In the genomic region with DNA sequence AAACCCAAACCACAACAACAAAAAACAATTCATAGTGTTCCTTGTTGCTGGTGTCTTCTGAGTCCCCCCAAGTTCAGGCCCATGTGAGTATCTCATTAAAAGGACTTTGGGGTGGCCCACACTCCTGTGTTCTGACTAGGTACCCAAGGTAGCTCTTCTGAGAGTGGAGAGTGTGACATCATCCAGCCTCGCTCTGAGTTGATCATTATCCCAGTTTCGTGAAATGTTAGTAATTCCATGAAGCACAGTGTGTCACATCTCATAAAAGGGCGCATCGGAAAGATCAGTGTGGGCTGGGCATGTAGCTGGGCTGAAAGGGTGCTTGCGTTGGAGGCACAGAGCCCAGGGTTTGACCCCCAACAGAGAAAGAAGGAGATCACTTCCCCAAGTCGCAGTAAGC, we compare ENCODE assay signal across 24 mouse cellular contexts. TPM values are rescaled to one million over a fixed set of nuclear protein-coding genes. Genes with fewer than 3 reads are reported as not detected.
DNase-seq lines count a peak whose midpoint lies in the region; ATAC-seq and TF ChIP-seq lines count a peak whose summit lies in the region.
"Had no signal": no experiment of that assay in that cellular context is flagged by ENCODE, and none has a peak within 500 bp of the region (broad histone marks: within the 10 kb centered on the region; RNA-seq: fewer than 3 reads in every experiment).

No protein-coding gene starts in this region.

- peak overlapping the region; percentile 84 for H3K27ac ChIP-seq in layer of hippocampus, adult 2 months
- H3K27ac ChIP-seq in liver, adult 2 months (replicated peaks; ENCODE audit: insufficient read depth, low read depth, low read length): peak overlapping the region; percentile 80
- H3K27ac ChIP-seq in liver, embryonic 12.5 days: no peak overlapping the region
- H3K27ac ChIP-seq in cortical plate, adult 2 months (ENCODE audit: insufficient read depth, low read length): peak overlapping the region; percentile 32; the same call in 1 of the 2 replicates
- H3K27ac ChIP-seq: embryonic facial prominence, embryonic 10.5 days; embryonic facial prominence, embryonic 12.5 days; forebrain, embryonic 13.5 days; forebrain, embryonic 15.5 days had no signal

- peak; percentile 66 for TF ChIP-seq POLR2A in liver, adult 2 months (IDR thresholded peaks at IDR 0.05; ENCODE audit: extremely low read depth, insufficient read depth, low read length)
- TF ChIP-seq POLR2A in cortical plate, adult 2 months (IDR thresholded peaks at IDR 0.05; ENCODE audit: extremely low read depth, insufficient read depth, low read length): no peak

- peak overlapping the region; percentile 81 for H3K9ac ChIP-seq in liver, adult 2 months (ENCODE audit: low read depth, low read length)
- no peak overlapping the region for H3K9ac ChIP-seq in liver, embryonic 12.5 days
- H3K9ac ChIP-seq: embryonic facial prominence, embryonic 12.5 days; forebrain, embryonic 13.5 days; forebrain, embryonic 15.5 days; forebrain, postnatal 0 days had no signal

- H3K36me3 ChIP-seq in liver, adult 2 months (ENCODE audit: control insufficient read depth, insufficient read depth, low read length): no peaks in the 10 kb centered on the region
- no peaks in the 10 kb centered on the region for H3K36me3 ChIP-seq in liver, embryonic 12.5 days
- H3K36me3 ChIP-seq: embryonic facial prominence, embryonic 12.5 days; forebrain, embryonic 15.5 days had no signal

- no peak overlapping the region for H3K4me3 ChIP-seq in layer of hippocampus, adult 2 months
- H3K4me3 ChIP-seq in liver, adult 2 months (ENCODE audit: insufficient read depth, low read depth, low read length): peak overlapping the region; percentile 43
- no peak overlapping the region for H3K4me3 ChIP-seq in liver, embryonic 12.5 days
- no peak overlapping the region for H3K4me3 ChIP-seq in cortical plate, adult 2 months (ENCODE audit: insufficient read depth, low read length)
- H3K4me3 ChIP-seq: embryonic facial prominence, embryonic 10.5 days; embryonic facial prominence, embryonic 12.5 days; forebrain, embryonic 13.5 days; forebrain, embryonic 15.5 days had no signal

- no peak for DNase-seq in layer of hippocampus, adult 2 months (ENCODE audit: low spot score in 2 of 2)
- no peak for DNase-seq in layer of hippocampus, postnatal 10 days (ENCODE audit: low spot score in 2 of 2)
- DNase-seq in liver, adult 2 months (ENCODE audit: extremely low read depth, low read depth, low spot score): peak; percentile 93
- DNase-seq in brain, adult 2 months (ENCODE audit: low read depth, low spot score): peak; percentile 48
- no peak for DNase-seq in frontal cortex, postnatal 10 days (ENCODE audit: low spot score in 2 of 2)
- DNase-seq: adrenal gland, adult 8-10 months; adrenal gland, postnatal 14 days; adrenal gland, postnatal 36 days; cerebellum, adult 11 months; cerebellum, adult 18-20 months; cerebellum, adult 8-10 months; cerebellum, adult 9-11 months; cerebellum, postnatal 14 days; cerebellum, postnatal 36 days; forebrain, postnatal 0 days had no signal

- WGBS in liver, adult 2 months: 19% methylated on average over 6 of the region's 6 CpGs
- WGBS in liver, embryonic 12.5 days (ENCODE audit: insufficient replicate concordance): 70% methylated on average over 6 of the region's 6 CpGs

- H3K9me3 ChIP-seq in liver, embryonic 12.5 days (replicated peaks): no peaks in the 10 kb centered on the region
- H3K9me3 ChIP-seq: embryonic facial prominence, embryonic 10.5 days; embryonic facial prominence, embryonic 12.5 days; forebrain, embryonic 13.5 days; forebrain, embryonic 15.5 days had no signal

- peaks cover 48% of the 10 kb centered on the region for H3K4me1 ChIP-seq in liver, adult 2 months (ENCODE audit: control insufficient read depth, insufficient read depth, low read length)
- peaks cover 61% of the 10 kb centered on the region for H3K4me1 ChIP-seq in liver, embryonic 12.5 days
- peaks cover 10% of the 10 kb centered on the region for H3K4me1 ChIP-seq in cortical plate, adult 2 months (ENCODE audit: control insufficient read depth, insufficient read depth, low read length)

- no peaks in the 10 kb centered on the region for H3K27me3 ChIP-seq in liver, adult 2 months (ENCODE audit: control insufficient read depth, insufficient read depth, low read length)
- H3K27me3 ChIP-seq in liver, embryonic 12.5 days (replicated peaks): peaks cover 37% of the 10 kb centered on the region
- H3K27me3 ChIP-seq: embryonic facial prominence, embryonic 12.5 days; forebrain, embryonic 15.5 days had no signal

- H3K4me2 ChIP-seq in liver, embryonic 12.5 days: no peak overlapping the region
- H3K4me2 ChIP-seq: embryonic facial prominence, embryonic 12.5 days; forebrain, embryonic 13.5 days; forebrain, embryonic 15.5 days had no signal

- ATAC-seq in liver, embryonic 12.5 days: no peak
- ATAC-seq: activated CD4-positive, CD25-positive, alpha-beta regulatory T cell, adult 4 months; forebrain, embryonic 13.5 days; forebrain, embryonic 15.5 days; forebrain, postnatal 0 days; Patski had no signal

- H3K79me2 ChIP-seq in liver, adult 2 months (ENCODE audit: control insufficient read depth, insufficient read depth, low read length): peaks cover 11% of the 10 kb centered on the region; the same call in 1 of the 2 replicates

- no peak for TF ChIP-seq CTCF in layer of hippocampus, adult 2 months (conservative IDR thresholded peaks at IDR 0.05)
- no peak for TF ChIP-seq CTCF in liver, adult 2 months (IDR thresholded peaks at IDR 0.05; ENCODE audit: low read depth, low read length)
- TF ChIP-seq CTCF in cortical plate, adult 2 months (IDR thresholded peaks at IDR 0.05; ENCODE audit: extremely low read depth, insufficient read depth, low read length): no peak

RNA-seq across cellular contexts. Expression of gene Zbtb16, which starts 38.0 kb away (rescaled TPM):
- total RNA-seq in layer of hippocampus, adult 2 months (2021): 100 to 1,000 TPM; 143 to 149 TPM
- total RNA-seq in layer of hippocampus, postnatal 10 days (2021): 10 to 100 TPM; 58.2 to 66.3 TPM
- 19.3 and 24.2 TPM in 2 replicates for total RNA-seq in liver, adult 2 months (2014; rRNA removed)
- polyA plus RNA-seq in liver, adult 2 months (2012; rRNA removed): 5.3 and 7.2 TPM in 2 replicates
- polyA plus RNA-seq in liver, embryonic 12.5 days (2016; fragmentation: Nextera tagmentation; extraction: Ambion mirVana): 1.5 and 1.6 TPM in 2 replicates
- 22.0 and 34.9 TPM in 2 replicates for polyA plus RNA-seq in cortical plate, adult 2 months (2012; rRNA removed)
- polyA plus RNA-seq: activated CD4-positive, CD25-positive, alpha-beta regulatory T cell, adult 4 months; C2C12 had no signal

Comparison
In these comparisons a context has a peak if more than half of its experiments do, and no peak if none do; other contexts are left out.
1. DNase-seq: peak in liver, adult 2 months (single experiment) and brain, adult 2 months (single experiment); none in layer of hippocampus, adult 2 months (0 of 2), layer of hippocampus, postnatal 10 days (0 of 2) and frontal cortex, postnatal 10 days (0 of 2).